Mouse (Mus musculus) lung, adult 2 months (tissue): Measurements from ENCODE around the gene Fndc3b. TPM values are rescaled to one million over a fixed set of nuclear protein-coding genes. Genes with fewer than 3 reads are reported as not detected.

Experiments used
- DNase-seq: peaks from one replicate; pipeline ENCODE4 v3.0.0; 2022
- H3K4me1 ChIP-seq: fragments of 200-500 bp; 2 replicates; pipeline ENCODE4 v1.6.1; 2011; ENCODE audit warnings: low read length; ENCODE audit not compliant: control insufficient read depth, insufficient read depth
- H3K4me3 ChIP-seq: fragments of 200-500 bp; replicated peaks from 2 replicates; pipeline ENCODE3; 2011; ENCODE audit warnings: low read depth, mild to moderate bottlenecking, control low read depth, low read length; ENCODE audit errors: extremely low read depth
- CTCF ChIP-seq: fragments of 200-500 bp; IDR thresholded peaks from 2 replicates; pipeline ENCODE4 v1.5.1; 2011; ENCODE audit warnings: mild to moderate bottlenecking, low read length, control low read depth; ENCODE audit not compliant: insufficient read depth
- POLR2A ChIP-seq: fragments of 200-500 bp; IDR thresholded peaks from 2 replicates; pipeline ENCODE4 v1.6.1; 2011; ENCODE audit warnings: low read depth, mild to moderate bottlenecking, control low read depth, low read length, borderline replicate concordance; ENCODE audit errors: extremely low read depth
- WGBS: fragments of 180-500 bp; shearing (Covaris S2); methylation state at CpG from one replicate; pipeline ENCODE4 v1.1.7; 2018; 5-methylcytosine and 5-hydroxymethylcytosine counted together
- polyA plus RNA-seq: library from polyadenylated mRNA; depleted of rRNA; stranded (reverse); fragments of >200 nt; gene quantifications from 2 replicates; pipeline ENCODE4 v1.2.3, GENCODE M21; 2012

Gene Fndc3b
- polyA plus RNA-seq, 1 experiment = 23.8 TPM

DNA sequence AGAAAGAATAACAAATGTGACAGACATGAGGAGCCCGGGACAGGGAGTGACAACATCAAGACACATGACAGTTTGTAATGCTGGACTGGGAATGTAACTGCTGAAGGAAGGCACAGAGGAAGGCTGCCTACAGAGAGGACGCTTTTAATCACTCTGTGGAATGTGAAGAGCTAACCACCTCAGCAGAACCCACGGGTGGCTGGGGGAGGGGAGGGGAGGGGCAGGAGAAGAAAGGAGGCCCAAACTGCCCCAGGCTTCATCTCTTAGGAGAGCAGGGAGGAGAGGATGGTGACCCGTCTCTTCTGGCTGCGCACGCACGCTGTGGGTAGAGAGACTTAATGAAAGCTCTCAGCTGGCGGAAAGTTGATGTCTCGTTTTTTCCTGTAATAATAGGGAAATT lies 25.1 kb upstream of the Fndc3b start:
- DNase-seq = no peak
- WGBS = 41% methylated on average over 9 of the region's 9 CpGs
- no peak for TF ChIP-seq CTCF

DNA sequence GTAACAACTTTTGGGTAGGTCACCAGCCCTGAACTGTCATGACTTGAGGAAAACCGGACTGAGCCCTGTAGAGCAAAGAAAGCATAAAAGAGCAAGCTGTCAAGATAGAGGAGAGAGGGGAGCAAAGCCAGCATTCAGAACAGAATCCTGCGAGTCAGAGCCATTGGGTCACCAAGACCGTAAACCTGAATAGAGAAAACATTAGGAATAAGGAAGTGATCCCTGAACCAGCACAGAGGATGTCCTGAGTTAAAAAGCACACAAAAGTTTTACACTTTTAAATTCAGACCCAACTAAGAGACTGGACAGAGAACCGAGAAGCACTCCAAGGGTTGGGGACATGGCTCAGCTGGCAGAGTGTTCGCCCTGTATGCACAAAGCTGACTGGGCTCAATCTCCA lies 24.0 kb upstream of the Fndc3b start:
- no peak for TF ChIP-seq POLR2A
- no peak for TF ChIP-seq CTCF
- DNase-seq = no peak
- WGBS = 78% methylated on average over 5 of the region's 5 CpGs
- Histone ChIP-seq H3K4me1 (peaks cover 3% of the 10 kb centered on the region), H3K4me3 (no peak overlapping the region)

More for the DNA sequence above, 25.1 kb upstream of the Fndc3b start:
- peaks cover 3% of the 10 kb centered on the region for H3K4me1 ChIP-seq
- no peak overlapping the region for H3K4me3 ChIP-seq

DNA sequence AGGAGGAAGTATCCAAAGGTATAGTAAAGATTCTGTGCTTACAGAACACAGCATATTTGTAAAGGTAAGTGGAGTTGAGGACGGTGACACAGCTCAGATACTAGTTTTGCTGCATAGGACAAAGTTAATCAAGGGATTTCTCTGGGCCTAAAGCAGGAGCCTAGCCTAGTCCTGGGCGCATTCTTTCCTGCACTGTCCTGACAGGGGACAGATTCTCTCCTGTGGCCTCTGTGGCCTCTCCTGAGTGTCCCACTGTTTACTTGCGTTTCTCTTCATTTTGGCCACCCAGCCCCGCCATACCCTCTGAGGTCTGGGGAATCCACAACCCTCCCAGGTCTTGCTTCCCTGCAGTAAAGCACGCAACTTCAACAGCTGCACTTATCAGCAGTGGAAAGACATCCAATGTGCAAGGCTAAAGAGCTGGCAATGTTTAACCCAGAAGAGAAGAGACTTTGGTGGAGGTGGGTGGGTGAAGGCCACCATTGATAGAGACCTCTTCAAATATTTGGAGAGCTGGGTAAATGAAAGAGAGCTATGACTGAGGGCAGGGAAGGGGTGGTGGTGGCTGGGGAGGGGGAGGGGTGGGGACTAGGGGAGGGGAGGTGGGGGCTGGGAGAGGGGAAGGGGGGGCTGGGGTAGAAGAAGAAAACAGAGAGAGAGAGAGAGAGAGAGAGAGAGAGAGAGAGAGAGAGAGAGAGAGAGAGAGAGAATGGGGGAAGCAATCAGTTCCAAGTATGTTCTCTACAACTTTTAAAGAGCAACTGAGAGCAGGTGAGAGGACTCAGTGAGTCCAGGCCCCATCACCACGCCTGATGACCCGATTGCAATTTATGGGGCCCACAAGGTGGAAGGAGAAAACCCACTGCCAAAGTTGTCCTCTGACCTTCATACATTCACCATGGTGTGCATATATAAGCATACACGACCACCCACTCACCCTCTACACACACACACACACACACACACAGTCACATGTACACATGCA lies 18.0 kb upstream of the Fndc3b start:
- DNase-seq = no peak
- TF ChIP-seq POLR2A = no peak
- no peak for TF ChIP-seq CTCF
- no peak overlapping the region for H3K4me3 ChIP-seq
- WGBS = 74% methylated on average over 8 of the region's 8 CpGs
- H3K4me1 ChIP-seq = no peaks in the 10 kb centered on the region

DNA sequence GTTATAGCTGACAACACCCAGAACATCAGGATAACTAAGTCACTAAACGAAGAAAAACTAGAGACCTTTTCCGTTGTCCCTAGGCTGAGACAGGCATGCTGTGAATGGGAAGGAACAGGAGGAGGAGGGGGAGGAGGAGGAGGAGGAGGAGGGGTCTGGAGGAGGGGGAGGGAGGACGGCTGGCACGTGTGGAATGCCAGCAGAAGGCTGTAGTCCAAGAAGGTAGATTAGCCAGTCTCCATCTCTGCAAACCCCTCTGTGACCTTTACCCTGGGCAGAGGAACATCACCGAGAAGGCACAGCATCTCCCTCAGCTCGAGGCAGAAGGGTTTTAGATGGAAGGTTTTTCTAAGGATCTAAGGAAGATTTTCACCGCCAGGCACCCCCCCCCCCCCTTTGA lies 17.1 kb upstream of the Fndc3b start:
- no peaks in the 10 kb centered on the region; the same call in 1 of the 2 replicates for H3K4me1 ChIP-seq
- no peak overlapping the region for H3K4me3 ChIP-seq
- TF ChIP-seq POLR2A (no peak), CTCF (no peak)
- WGBS = 25% methylated on average over 7 of the region's 7 CpGs
- no peak for DNase-seq

DNA sequence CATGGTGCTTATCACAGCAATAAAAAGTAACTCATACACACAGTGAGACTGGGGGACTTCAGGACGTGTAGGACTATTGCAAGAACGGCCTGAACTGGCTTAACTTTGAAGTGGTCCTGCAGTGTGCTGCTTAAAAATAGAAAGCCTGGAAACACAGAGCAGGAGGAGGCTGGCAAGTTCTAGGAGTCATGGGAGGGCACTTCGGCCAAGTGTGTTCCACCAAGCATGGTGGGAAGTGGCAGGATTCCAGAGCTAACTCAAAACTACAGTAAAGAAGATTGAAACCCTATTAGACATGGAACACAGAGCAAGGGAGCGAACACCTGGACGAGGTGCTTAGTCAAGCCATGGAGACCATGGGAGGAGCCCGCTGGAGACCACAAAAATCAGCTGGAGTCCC lies 14.6 kb upstream of the Fndc3b start:
- DNase-seq = no peak
- Histone ChIP-seq H3K4me1 (no peaks in the 10 kb centered on the region; the same call in 1 of the 2 replicates), H3K4me3 (no peak overlapping the region)
- TF ChIP-seq CTCF = no peak
- WGBS = 69% methylated on average over 6 of the region's 6 CpGs

DNA sequence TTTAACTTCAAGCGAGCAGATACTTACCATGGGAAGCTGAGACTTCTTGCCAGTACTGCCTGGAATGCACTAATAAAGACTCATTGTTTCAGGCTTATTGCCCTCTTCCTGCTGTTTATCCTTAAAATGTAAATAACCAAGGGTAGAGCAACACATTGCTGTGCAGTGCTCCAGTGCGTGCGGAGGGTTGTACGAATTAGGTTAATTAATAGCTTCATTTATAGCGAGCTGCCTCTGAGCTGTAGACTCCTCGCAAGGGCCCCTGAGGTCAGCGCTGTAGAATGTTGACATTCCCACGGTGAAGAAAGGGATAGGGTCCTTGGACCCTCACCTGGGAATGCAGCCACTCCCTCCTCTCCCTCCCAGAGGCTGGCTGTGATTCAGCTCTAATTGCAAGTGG lies 13.1 kb upstream of the Fndc3b start:
- Histone ChIP-seq H3K4me1 (no peaks in the 10 kb centered on the region; the same call in 1 of the 2 replicates), H3K4me3 (no peak overlapping the region)
- TF ChIP-seq POLR2A (no peak), CTCF (no peak)
- DNase-seq = no peak
- 37% methylated on average over 8 of the region's 8 CpGs for WGBS

DNA sequence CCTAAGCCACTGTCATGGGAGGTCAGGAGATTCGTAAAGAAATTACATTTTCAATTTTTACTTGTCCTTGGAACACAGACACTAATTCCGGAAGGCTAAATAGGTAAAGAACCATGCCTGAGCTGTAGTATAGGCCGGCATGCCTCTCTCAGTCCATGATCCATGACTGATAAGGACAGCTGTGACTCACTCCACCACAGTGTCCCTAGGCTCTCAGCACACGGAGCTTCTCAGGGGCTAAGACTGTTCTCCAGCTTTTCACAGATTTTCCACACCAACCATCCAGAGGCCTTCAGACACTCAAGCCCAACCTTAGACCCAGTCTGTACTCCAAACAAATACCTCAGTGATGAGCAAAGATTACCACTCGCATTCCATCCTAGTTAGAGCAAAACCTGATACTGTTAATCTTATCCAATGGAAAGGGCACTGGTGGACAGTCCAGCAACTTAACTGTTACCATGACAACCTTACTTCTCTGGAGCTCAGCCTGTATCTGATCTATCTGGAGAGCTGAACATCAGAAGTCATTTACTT lies 7.8 kb upstream of the Fndc3b start:
- H3K4me1 ChIP-seq = no peaks in the 10 kb centered on the region; the same call in 1 of the 2 replicates
- no peak overlapping the region for H3K4me3 ChIP-seq
- no peak for DNase-seq
- TF ChIP-seq CTCF (no peak), POLR2A (no peak)
- 82% methylated on average over 5 of the region's 5 CpGs for WGBS

DNA sequence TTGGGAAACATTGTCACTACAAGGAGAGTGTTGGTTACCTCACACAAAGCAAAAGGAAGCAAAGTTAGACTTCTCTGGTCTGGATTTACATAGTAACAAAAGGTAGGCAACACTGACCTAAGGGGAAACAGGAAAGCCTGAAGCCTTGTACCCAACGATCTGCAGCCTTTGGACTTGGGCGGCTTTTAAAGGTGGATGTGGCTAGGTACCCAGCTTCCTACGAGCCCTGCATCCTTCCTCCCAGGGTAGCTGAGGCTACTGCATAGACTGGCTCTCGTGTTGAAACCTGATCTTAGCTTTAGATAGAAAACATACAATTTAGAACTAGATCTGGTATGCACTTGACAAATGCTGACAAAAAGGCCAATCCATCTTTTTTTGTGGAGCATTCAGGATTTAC lies 2.9 kb upstream of the Fndc3b start:
- H3K4me3 ChIP-seq = no peak overlapping the region
- WGBS = 64% methylated on average over 4 of the region's 4 CpGs
- DNase-seq = no peak
- TF ChIP-seq POLR2A (no peak), CTCF (no peak)
- H3K4me1 ChIP-seq = no peaks in the 10 kb centered on the region

DNA sequence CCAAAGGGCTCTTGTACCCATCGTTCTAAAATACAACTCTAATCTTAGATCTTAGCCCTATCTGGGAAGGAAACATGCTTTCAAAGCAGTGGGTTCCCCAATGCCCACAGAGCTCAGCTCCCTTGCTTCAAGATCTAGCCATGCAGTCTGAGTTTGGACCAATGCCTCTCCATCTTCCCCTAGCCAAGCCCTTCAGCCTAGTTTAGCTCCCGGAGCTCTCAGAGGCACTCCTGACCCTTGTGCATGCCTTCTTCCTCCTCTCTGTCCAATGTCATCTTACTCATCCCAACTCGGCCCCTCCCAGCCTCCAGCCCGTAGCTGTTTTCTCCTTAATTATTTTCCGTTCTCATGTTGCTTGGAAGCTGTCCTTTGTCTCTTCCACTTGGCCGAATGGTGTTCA lies 1.3 kb upstream of the Fndc3b start:
- DNase-seq = no peak
- no peak overlapping the region for H3K4me3 ChIP-seq
- 71% methylated on average over 6 of the region's 6 CpGs for WGBS
- H3K4me1 ChIP-seq = no peaks in the 10 kb centered on the region
- no peak for TF ChIP-seq POLR2A
- no peak for TF ChIP-seq CTCF
